Mouse (Mus musculus) megakaryocyte, adult 5-6 weeks (primary cell): ENCODE measurements around the gene Gadd45g. TPM values are rescaled to one million over a fixed set of nuclear protein-coding genes. Genes with fewer than 3 reads are reported as not detected.

Source experiments
- ATAC-seq: 2 replicates; pipeline ENCODE4 v1.8.0; 2016; ENCODE audit warnings: mild to moderate bottlenecking, inconsistent platforms; ENCODE audit not compliant: poor library complexity, severe bottlenecking
- total RNA-seq, 2 experiments: library from RNA; stranded (forward) in 1 of 2; stranded (reverse) in 1 of 2; fragments of 153-499, 151-499 nt in 1 of 2; fragments of 221-1000, 200-1000 nt in 1 of 2; gene quantifications; 2 replicates each; pipeline versions ENCODE4 v1.2.3 to v1.2.4; 2015 to 2017

The Gadd45g gene
- total RNA-seq (2015) (2.6 and 4.4 TPM in 2 replicates), total RNA-seq (2017) (8.7 and 11.2 TPM in 2 replicates)

DNA sequence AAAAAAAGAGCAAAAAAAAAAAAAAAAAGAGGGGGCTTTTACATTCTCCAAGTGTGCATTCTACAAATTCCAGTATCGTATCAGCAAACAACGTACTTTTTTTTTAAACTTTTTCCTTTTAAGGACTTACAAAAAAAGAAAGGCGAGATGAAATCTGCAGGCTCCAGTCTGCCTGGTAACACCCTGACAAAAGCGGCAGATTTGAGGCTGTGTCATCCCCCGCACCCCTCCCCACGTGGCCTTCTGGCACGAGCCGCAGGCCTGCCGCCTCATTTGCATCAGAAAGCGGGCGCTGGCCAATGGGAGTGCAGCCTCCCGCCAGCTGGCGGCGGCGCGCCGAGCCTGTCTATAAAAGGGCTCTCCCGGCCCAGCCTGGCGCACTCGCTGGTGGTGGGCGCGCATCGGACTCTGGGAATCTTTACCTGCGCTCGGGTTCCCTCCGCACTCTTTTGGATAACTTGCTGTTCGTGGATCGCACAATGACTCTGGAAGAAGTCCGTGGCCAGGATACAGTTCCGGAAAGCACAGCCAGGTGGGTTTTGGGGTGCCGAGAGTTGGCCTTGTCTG, at the start of gene Gadd45g:
Gadd45g (plus strand) TSS at position 378 of the 567 bp plus-strand sequence.
- ATAC-seq: peak; percentile 70

- no peak for ATAC-seq
These were observed 48.4 kb upstream of the Gadd45g start for GRCm38 (mm10) chr13:51797899-51798746.

DNA sequence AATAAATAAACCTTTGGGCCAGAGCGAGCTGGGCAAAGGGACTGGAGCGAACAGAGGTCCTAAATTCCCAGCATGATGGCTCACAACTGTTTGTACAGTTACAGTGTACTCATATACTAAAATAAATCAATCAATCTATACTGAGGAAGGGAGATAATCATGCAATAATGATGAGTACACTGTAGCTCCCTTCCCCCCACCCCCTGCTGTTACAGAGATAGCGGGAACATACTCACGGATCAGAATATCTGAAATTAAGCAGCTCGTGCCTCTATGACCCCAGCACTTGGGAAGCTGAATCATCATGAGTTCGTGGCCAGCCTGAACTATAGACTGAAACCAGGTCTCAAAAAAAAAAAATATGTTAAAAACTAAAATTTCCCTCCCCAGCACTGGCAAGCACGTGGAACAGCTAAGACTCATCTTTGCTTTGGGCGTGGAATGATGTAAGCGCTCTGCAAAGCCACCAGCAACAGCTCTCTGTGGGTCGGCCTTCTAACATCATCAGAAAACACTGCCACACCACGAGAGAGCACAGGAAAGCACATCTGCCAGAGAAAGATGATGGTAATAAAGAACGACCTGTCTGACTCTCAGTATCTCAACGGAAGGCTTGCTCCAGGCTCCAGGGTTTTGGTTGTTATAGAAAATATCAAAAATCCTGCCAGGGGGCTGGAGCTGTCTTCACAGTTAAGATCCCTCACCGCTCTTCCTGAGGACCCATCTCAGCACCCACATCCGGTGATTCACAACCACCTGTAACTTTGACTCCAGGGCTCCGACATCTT, 46.5 kb upstream of the Gadd45g start:
- ATAC-seq: no peak

DNA sequence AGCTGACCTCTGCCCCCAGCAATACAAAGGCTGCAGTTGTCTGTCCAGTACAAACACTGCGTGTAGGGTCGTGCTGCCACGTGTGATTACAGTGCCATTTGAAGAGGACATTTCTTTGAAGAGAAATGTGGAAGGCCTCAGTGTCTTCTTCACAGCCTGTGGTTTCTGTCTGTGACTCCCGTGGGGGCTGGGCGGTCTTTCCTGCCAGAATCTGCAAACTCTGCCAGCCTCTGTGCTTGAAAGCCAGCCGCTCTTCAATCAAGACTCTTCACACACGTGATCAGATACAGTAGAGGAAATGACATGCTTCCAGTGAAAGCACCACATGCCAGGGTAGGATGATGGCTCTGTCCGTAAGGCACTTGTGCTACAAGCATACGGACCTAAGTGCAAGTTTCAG, 45.6 kb upstream of the Gadd45g start:
- peak; percentile 57 for ATAC-seq

DNA sequence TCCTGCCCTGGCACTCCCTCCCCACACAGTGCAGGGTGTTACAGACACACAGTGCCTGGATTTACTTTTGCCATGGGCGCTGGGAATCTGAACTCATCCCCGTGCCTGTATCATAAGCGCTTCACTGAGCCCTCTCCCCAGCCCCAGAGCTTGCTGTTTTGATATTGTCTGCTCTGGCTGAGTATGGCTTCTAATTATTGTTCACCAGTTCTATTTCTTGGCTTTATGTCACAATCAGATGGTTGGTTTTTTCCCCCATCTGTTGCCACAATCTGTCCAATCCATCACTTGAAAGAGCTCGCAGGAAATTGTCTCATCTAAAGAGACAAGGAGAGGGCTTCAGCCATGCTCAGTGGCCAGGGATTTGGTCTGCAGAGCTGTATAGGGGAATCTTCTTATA, 40.8 kb upstream of the Gadd45g start:
- ATAC-seq: no peak

DNA sequence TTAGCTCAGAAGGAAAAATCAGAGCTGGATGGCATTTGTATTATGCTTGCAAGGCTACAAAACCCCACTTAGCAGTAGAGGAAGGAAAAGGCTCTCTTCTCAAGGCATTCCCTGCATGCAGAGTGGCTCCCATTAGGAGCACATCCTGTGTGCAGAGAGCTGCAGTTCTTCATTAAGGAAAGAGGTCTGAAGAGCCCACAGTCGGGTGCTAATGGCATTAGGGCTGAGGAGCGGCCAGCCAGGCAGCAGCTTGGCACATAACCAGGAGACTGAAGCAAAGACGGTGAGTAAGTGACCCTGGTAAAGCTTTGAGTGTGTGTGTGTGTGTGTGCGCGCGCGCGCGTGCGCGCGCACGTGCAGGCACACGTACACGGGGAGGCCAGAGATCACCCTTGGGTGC, 40.3 kb upstream of the Gadd45g start:
- no peak for ATAC-seq

DNA sequence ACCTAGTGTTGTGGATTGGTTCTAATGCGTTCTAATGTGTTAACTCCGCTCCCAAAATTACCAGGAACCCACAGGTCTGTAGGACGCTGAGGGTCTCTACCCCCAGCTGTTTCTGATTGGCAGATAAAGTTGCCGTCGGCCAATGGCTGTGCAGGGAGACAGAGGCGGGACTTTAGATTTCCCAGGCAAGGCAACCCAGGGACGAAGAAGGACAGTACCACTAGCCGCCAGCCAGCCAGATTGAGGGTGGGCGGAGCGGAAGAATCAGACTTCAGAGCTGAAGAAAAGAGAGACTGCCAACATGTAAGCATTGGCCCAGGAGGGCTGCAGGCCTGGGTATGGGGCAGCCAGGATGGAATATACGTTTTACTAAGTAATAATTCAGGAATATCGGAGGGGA, 38.3 kb upstream of the Gadd45g start:
- ATAC-seq: no peak

DNA sequence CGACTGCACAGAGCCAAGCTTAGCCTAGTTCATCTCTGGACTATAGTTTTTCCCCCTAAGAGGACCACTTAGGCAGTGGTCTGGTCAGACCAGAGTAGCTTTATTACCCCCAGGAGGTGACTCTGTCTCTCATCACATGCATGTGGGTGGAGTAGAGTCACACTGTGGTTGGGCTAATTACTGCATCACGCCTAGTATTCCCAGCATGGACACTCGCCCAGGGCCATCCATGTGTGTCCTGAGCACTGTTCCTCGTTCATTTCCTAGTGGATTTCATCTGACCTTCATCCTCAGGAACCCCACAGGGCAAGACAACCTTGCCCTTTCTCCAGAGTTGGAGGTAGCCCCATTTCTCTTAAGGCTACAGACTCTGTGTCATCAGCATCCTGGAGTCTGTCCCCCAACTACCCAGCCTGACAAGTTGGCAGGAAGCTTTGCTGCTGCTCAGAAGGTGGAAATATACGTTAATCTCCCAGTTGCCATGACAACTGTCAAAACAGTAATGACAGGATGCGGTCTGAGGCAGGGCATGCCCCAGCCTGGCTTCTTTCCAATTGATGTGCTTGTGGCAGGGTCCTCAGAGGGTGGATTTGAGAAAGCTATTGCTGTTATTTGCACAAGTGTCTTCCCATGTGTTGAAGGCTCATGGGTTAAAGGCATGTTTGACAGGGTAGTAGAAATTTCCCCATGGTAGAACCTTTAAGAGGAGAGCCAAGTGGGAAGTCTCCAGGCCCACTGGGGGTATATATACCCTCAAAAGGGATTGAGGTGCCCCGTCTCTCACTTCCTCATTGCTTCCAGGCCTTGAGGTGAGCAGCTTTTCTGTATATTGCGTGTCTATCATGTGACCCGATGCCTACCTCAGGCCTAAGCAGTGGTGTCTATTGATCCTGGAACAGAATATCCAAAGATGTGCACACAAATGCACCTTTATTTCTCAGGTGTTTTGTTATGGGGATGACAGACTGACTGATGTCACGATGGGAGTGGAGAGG, 32.6 kb upstream of the Gadd45g start:
- peak; percentile 70 for ATAC-seq

- no peak for ATAC-seq
These were observed 31.8 kb upstream of the Gadd45g start for GRCm38 (mm10) chr13:51814646-51815045.

GRCm38 (mm10) chr13:51815865-51816504, 30.5 kb upstream of the Gadd45g start:
- peak; percentile 93 for ATAC-seq

DNA sequence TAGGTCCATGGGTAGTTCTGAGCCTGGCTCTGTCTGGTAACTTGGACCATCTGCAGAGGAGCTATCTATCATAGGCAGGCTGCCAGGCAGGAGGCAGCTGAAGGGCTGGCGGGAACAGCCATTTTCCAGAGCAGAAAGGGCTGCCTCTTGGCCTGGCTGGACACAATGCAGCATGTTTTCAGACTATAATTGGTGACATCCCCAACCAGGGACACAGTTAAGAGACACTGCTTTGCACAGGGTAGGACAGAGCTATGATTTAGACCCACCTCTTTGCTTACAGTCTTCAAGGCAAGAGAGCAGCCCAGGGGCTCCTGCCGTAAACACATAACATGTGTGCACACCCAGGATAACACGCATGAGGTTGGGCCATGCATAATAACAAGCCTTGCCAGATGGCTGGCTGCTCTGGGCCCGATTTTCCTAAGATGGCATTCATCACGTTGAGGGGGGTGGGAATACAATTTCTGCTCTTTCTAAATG, 29.9 kb upstream of the Gadd45g start:
- ATAC-seq: no peak

DNA sequence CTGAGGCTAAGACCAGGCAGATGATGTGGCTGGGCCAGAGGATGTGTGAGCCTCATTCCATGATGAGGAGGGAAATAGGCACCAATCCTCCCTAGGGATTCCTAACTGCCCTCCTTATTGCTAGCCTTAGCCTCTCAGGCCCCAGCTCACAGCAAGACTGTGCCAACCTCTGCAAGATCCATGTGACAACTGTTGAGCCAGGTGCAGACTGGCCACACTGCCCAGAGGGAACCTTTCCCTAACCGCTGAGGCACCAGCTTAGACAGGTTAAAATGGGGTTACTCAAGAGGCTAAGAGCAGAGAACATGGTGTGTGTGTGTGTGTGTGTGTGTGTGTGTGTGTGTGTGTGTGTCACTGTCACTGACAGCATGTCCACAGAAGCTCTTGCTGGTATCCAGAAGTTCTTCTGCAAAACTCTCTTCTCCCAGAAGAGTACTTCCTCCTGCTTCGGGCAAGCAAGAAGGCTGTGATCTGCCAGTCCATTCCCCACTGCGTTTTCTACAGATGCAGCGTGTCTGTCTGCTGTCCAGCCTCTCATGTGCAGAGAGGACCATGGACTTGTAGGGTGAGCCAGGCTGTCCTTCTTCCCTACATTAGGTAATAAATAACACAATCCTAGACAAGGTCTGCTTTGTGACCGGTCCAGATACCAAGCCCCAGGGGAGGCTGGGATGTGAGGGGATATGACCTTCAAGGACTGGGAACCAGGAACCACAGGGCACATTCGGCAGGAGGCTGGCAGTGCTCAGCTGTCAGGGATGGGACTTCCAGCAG, 28.1 kb upstream of the Gadd45g start:
- no peak for ATAC-seq

- ATAC-seq: no peak
These were observed 27.5 kb upstream of the Gadd45g start for GRCm38 (mm10) chr13:51818944-51819326.

- no peak for ATAC-seq
These were observed 27.1 kb upstream of the Gadd45g start for GRCm38 (mm10) chr13:51819351-51819750.

DNA sequence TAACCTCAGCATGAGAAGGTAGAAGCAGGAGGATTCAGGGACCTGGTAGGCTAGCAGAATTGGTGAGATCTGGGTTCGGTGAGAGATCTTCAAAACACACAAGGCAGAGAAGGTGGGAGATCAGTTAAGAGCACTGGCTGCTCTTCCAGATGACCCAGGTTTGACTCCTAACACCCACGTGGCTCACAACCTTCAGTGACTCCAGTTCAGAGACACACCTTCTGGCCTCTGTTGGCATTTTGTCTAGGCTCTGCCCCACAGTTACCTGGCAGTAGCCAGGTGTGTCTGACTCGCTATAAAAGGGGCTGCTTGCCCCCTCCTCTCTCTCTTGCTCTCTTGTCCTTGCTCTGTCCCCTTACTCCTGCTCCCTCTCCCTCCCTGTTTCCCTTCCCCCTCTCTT, 24.5 kb upstream of the Gadd45g start:
- ATAC-seq: no peak

- ATAC-seq: no peak
These were observed 22.5 kb upstream of the Gadd45g start for GRCm38 (mm10) chr13:51823822-51824495.

- peak; percentile 80 for ATAC-seq
These were observed 15.6 kb upstream of the Gadd45g start for GRCm38 (mm10) chr13:51830744-51831450.

DNA sequence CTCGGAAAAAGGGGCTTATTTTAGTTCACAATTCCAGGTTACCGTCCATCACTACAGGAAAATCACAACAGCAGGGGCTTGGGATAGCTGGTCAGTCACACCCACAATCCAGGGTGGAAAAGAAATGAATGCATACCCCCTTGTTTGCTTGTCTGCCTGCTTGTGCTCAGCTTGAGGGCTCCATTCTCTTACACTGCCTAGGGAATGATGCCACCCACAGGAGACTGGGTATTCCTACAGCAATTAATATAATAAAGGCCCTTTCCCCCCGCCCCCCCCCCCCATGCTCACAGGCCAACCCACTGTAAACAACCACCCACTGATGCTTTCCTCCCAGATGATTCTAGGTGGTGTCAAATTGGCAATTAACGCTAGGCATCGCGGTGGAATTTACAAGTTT, 14.0 kb upstream of the Gadd45g start:
- ATAC-seq: no peak
